Mouse (Mus musculus) left cerebral cortex, adult 9 months (tissue): ENCODE results near the gene Psme4.
"Not testable (repeated sequence)": the region's sequence is repeated elsewhere in the genome, so short reads cannot be mapped to it uniquely, and the experiment has no call there.

Experiments used
- DNase-seq, 2 experiments: peaks; one replicate each; pipeline ENCODE4 v3.0.0; 2022; ENCODE audit warnings: low spot score in 2 of 2

The Psme4 gene

DNA sequence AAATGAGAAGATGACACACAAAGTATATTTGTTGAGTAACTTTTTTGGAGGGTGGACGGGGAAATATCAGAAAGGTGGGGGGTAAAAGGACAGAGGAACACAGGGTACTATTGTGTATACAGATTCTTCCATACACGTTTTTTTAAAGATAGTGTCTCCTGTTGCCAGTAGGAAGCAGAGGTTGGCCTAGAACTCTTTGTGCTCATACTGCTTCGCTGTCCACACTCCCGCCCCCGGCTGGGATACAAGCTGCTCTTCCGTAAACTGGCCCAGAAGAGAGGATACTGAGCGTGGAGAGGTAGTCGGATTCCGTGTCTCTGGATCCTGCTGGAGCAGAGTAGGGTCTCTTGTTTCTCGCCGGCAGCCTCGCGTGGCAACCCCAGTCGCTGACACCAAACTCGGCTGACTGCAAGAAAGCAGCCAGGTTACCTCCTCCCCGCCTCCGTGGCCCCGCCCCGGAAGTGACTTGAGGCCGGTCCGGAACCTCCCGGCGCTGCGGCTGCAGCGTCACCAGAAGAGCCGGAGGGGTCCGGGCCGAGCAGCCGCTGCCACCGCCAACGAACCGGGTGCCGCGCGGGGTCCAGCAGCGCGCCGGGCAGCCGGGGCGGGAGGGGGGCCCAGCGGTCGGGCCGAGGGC, at the start of gene Psme4:
TSS of gene Psme4 (plus strand) at position 460 of the 637 bp plus-strand sequence.
- DNase-seq: peak; percentile 73 to 91

DNA sequence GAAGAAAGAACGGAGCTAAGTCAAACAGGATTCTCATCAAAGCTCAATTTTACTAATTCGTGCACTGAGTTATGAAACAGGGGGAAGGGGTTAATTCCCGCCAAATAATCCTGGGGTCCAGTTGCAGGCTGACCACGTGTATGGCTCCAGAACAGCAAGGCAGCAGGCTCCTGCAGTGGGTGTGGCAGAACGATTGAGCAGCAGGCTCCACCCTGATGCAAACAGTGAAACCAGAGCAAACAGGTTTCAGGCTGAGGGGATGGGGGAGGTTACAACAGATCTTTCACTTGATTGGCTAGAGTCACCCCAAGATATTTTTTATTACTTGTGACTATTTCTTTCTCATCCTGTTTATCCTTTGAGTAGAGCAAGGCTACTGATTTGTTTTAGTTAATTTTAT, 48.1 kb upstream of the Psme4 start:
- DNase-seq: no peak

DNA sequence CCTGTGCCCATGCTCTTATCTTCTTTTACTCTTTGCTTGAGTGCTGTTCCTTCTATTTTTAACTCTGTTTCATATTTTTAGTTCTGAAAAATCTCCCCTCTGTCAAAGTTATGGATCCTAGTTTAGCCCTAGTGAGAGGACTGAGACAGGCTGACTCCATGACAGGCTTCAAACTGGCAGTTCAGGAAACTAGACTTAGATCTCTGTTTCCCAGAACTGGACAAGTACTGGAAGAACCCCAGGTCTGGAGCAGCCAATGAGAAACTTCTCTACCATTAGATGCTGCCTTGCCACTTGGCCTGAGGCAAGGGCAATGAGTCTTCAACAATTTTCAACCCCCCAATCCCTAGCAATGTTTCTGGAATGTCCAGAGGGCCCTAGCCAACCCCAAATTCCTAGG, 40.8 kb upstream of the Psme4 start:
- no peak for DNase-seq

DNA sequence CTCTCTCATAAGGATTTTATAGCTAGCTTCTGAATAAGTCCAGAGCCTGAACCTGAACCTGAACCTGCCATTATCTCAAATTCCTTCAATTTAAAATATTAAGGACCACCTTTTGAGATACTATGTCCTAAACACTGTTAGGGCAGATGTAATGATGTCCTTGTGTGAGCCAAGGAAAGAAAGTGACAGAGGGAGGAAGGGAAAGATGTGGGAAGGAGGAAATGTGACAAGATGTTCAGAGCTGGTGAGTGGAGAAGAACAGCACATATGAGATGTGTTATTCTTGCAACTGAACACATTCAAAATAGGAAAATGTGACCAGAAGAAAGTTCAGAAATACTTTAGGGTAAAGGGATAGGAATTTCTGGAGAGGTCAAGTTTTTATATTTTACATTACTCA, 38.1 kb upstream of the Psme4 start:
- DNase-seq: no peak

DNA sequence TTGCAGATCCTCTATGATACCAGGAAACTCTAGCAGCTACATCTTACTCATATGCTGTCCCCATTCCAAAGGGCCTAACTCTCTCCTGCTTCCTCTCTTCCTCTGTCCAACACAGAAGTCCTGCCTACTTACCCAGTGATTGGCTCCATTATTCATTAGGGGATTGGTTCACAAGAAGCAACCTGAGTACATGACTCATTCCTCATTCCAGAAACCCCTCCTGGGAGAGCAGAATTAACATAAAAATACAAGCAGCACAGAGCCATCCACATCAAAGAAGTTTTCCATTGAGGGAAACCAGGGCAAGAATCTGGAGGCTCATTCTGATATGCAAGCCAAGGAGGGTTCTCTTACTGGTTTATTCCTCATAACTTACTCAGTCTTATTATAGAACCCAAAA, 27.5 kb upstream of the Psme4 start:
- DNase-seq: no peak

DNA sequence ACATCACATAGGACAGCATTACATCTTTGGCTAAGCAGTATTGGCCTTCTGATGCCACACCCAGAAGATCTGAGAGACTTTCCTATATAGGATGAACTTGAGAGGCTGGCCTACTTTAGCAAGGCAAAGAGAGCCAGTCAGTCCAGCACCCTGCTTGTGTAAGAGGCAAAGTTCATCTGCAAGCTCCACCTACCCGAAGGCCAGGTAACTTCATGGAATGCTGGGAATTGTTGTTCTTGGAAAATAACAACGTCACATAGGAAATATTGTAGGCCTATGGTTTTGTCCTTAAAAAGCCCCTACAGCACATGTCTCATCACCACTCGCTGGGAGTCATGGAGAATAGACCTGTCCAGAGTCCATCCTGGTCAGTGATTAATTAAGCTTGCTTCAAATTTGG, 22.6 kb upstream of the Psme4 start:
- no peak for DNase-seq

DNA sequence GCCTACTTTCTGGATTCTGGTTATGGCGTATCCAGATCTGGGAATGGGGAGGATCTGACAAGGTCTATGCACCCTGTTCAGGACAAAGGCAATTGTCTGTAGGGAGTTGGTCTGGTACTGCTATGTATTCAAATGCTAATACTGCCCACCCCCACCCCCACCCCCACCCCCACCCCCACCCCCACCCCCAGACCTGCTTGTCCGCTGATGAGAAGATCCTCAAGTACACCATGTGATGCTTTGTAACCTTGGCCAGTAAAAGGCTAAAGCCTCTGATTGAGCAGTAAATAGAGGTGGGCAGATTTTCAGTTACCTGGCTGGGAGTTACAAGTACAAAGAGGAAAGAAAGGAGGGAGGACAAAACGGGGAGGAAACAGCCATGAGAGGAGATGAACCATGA, 21.9 kb upstream of the Psme4 start:
- DNase-seq: no peak

DNA sequence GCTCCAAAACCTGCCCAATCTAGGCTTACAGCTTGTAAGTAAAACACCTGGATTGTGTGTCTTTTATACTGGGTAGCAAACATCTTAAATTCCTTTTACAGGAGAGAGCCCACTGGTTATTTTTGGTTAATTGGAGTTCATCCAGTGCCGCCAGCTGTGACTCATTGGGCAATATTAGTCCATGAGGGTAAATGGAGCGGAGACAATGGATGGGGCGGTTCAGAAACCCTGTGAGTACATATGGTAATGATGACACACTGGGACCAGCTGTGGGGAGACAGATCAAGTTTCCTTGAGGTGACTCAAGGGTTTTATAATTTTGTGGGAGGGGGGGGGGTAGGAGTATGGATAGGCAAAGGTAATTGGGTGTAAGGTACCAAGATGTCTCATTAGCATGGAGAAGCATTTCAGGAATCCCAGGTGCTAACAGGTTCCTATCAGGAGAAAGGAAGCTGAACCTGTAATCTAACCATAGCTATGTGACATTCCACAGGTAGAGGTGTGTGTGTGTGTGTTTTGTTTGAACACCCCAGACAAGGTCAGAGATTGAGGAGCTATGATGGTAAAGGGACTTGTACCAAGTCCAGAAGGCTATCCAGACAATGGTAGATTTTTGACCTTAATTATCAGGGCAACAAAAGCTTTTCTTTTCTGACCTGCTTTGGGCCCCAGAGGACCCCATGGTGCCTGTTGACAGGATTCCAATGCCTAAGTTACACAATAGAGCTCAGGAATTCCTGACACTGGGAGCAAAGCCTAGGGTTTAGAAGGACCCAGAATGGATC, 21.3 kb upstream of the Psme4 start:
- DNase-seq: peak in 1 of 2 experiments; percentile 35

DNA sequence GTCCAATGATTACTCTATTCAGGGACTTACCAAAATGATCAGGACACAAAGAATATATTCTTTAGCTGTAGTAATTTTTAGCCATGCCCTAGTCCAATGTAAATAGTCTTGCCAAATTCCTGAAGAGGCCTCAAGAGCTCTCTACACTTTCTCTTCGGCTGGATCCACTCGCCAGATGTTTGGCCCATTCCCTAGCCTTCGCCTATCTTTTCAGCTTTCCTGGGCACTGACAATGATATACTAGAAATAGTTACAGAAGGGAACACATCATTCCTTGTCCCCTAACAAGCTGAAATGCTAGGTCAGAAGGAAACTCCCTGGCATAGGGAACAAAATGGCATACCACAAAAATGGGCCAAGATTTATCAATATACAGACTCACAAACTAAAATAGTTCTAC, 18.6 kb upstream of the Psme4 start:
- no peak for DNase-seq

DNA sequence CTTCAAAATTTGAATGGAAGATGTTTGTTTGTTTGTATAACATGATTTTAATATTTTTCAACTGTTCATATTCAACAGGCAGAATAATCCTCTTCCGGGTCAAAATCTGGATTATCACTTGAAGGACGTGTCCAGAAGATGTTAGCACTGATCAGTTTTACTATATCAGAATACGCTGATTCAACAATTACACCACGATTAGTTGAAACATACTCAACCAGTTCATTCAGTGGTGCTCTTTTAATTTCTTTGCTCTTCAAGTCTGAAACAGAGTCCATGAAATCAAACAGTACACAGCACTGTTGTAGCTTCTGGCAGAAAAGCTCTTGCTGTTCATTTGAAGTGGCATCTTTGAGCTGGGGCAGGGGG, 17.1 kb upstream of the Psme4 start:
- DNase-seq: not testable (repeated sequence)

DNA sequence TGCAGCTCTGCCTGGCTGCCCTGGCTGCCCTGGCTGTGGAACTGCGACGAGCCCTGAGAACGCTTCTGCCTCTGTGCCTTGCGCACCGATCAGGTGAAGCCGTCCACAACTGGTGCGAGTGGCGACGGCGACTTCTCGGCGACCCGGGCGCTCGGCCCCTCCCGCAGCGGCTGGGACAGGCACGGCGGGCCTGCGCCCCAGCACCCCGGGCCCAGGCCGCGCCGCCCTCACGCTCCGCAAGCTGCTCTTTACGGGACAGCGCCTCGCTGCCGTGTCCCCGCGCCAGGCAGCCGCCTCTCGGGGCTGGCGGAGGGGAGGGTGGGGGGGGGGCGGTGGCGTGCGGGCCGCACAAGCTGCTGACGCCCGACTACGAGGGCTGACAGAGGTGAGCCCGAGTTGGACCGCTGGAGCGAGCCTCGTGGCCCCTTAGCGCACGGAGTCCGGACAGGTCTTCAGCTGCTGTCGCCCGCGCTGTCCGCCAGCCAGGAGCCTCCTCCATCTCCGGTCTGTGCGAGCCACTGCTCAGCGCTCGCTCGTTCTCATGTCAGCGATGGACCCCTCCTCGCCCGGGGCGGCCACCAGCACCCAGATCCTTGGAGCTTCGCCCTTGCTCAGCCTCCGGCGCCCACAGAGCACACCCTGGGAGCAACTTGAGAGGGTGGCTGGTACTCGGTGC, 16.5 kb upstream of the Psme4 start:
- DNase-seq: peak in 1 of 2 experiments; percentile 7

DNA sequence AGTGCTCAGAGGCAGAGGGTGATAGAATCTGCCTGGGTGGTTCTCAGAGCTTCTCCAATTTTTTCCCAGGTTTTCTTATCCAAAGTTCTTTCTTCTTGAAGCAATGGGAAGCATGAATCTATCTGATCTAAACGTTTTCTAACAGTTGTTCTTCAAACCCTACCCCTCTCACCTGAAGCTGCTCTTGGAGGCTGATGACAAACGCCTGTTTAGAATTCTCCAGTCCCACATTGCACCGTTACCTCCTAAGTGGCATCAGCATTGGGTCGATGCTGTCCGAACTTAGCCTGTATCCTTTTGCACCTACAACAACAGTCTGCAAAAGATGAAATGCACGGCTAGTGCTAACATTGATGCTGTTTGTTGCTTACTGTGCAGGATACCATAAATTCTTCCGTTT, 10.1 kb upstream of the Psme4 start:
- no peak for DNase-seq

DNA sequence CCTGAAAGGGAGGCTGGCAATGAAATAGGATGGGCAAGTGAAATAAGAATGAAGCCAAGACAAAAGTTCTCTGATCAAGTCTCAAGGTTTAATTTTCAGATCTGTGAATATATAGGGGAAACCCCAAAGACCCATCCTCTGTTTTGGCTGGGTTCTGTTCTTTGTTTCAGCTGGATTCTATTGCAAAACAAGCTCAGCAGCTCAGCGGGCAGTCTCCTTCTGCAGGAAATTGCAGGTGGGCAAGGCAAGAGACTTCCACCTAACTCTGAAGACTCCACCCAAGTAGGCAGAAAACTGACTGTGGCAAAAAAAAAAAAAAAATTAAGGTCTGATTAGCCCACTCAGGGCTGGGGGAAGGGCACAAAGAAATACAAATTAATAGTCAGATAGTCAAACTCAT, 9.6 kb upstream of the Psme4 start:
- no peak for DNase-seq

DNA sequence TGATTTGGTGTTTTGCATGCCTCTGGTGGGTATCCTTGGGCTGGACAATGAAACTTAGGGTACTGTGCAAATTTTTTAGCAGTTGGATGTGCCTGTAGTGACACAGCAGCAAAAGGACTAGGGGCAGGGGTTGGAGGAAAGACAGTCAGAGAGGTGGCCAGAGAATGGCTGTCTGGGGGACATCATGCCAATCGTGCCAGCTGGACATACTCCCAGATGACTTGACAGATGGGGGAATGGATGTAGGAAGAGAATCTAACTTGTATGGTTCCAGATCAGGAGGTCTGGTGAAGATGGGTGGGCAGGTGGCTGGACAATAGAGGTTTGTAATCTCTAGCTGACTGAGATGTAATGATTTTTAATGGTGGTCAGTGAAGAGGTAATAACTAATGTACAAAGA, 6.5 kb upstream of the Psme4 start:
- no peak for DNase-seq

DNA sequence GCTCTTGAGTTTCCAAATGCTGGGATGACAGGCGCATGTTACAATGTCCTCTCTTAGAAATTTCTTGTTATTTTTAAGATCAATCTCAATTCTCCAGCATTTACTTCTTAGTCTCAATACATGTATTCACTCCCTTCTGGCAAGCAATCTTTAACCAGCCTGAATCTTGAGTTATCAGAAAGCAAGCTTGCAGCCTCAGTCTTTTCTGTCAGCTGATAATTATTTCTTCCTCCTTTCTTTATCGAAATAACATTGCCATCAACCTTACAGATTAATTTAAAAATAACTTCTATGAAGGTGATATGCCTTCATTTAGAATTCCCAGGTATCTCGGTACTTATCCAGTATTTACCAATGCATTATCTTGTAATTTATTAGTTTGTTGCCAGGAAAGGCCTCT, 709 bp upstream of the Psme4 start:
- no peak for DNase-seq

DNA sequence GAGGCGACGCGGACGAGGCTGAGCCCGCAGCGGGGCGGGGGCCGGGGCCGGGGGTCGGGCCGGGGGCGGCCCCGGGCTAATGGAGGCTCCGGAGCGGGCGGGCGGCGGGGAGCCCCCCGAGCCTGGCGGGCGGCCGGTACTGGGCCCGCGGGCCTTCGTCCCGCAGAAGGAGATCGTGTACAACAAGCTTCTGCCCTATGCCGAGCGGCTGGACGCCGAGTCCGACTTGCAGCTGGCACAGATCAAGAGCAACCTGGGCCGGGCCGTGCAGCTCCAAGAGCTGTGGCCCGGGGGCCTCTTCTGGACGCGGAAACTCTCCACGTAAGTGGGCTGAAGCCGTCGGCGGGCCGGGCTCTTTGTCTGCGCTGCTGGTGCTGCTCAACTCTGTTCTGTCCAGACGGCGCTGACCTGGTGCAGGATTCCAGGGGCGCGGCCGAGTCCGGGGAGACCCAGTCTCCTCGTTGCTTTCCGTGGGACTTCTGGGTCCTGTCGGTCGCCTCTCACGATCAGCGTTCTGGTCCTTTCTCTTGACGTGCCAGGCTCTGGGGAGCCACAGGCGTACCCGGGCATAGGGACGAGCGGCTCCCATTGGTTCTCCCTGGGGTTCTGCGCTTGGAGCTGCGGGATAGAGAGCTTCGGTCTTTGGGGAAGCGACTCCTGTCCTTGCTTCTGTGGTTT, 517 bp downstream of the Psme4 start:
- peak in 1 of 2 experiments; percentile 51 for DNase-seq

DNA sequence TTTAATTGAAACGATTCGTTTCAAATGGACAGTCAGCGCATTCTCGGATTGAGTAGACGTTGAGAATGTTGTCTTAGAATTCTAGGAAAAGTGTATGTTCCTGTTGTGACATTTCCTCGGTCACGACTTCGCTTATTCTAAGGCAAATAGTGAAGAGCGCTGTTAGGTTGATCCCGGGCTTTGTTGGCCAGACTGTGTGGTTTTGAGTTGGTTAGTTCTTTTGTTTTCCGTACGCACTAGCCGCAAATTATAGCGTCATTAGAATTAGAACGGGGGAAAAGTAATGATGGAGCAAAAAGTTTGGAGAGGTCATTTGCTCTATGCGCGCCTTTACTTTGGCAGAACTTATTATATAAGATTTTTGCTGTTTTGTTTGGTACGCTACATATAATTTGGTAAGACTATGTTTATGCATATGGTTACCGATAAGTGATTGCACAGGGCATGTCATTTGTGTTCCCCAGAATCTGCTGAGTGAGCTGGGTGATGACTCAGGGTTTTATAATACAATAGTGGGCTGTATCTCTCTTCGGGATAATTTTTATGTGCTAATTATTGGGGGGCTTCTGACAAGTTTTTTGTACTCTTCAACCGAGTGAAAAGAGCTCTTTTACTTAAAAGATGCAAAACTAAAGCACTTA, 1.4 kb downstream of the Psme4 start:
- no peak for DNase-seq

DNA sequence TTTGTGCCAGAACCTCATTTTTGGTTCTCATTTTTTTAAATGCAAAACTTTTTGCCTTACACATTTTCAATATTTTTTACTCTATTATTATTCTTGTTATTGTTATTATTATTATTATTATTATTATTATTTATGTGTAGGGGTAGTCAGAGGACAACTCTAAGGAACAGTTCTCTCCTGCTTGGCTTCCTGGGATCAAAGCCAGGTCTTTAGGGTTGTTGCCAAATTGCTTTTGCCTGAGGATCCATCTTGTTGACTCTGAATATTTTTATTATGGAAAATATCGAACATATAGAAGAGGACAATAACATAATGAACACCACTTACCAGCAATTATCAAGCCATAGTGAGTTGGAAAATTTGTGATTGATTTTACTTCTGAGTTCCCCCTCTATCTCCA, 3.1 kb downstream of the Psme4 start:
- DNase-seq: no peak

DNA sequence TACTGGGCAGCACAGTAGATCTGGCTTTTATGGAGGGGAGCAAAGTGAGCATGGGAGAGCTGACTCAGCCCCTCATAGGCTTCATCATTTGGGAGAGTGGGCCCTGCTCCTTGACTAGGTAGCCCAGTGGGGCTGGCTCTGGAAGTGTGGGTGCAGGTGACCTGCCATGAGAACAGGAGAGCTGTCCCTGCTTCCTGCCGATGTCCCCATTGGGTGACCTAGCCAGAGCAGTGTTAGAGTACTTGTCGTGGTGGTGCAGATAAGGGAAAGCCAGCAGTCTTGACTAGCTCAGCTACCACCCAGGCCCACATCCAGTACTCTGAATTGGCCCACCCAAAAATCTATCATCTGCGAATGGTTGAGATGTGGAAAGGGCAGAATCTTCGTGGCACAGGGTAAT, 6.0 kb downstream of the Psme4 start:
- no peak for DNase-seq

DNA sequence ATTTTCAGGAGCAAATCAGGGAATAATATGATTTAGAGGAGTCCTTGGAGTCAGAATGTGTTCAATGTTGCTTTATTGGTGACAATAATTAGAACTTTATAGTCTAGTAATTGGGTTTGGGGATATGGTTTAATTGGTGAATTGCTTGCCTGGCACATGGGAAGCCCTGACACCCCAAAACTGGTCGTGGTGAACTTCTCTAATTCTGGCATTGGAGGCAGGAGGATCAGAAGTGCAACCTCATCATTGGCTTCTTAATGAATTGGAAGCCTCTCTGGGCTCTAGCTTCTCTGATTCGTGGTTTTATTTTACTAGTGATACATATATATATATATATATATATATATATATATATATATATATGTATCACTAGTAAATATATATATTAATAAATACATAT, 9.4 kb downstream of the Psme4 start:
- no peak for DNase-seq

DNA sequence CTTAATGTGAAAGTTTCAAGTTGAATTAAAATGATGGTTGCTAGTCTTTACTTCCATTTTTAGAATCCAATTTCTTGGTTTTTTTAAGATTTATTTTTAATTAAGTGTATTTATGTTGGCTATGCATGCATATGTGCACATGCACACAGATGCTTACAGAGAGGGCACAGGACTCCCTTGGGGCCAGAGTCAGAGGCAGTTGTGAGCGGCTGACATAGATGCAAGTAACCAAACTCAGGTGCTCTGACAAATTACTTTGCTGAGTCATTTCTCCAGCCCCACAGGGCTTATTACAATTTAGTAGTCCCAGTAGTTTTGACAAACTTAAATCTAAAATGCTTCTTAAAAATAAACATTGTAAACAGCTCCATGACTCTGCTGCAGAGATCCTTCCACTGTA, 10.1 kb downstream of the Psme4 start:
- DNase-seq: no peak

DNA sequence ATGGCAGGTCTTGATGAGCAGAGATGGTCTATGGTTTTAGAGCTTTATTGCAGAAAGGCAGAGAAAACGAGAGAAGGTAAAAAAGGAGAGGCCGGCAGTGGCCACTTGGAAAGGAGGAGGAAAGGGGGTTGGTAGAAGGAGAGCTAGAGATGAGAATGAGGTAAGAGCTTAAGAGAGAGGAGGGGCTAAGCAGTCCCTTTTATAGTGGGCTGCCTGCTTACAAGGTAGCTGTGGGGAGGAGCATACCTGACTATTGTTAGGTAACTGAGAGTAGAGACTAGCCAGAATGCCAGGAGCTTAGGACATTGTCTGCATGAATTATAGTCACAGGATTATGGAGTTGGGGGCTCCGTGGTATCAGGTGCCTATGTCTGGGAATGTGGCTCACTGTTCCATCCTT, 14.0 kb downstream of the Psme4 start:
- no peak for DNase-seq
